In the genomic region with DNA sequence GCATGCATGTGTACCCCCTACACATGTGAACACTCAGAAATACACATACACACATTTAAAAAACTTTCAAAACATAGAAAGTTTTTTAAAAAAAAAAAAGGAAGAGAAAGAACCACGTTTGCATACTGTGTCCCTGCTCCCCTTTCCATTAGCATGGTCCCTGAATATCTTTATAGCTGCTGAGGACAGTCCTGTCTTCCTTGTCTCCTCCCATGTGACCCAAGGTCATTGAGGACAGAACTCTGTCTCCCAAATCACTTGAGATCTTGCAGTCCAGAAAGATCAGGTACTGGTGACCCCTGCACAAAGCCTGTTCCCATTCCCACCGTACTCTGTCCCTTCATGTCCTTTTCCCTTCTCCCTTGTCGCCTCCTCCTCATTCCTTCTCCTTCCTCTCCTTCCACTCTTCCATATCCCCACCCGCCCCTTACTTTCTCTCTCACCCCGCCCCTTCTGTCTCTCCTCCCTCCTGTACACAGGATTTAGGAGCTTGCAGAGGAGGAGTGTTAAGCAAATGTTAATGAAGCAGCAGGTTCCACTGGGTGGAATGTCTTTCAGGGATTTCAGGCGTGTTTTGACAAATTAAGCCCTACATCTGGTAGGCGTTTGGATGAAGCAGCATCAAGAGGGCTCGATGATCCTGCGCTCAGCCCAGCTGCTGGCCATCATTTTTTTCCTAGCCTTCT, we compare ENCODE assay signal across 28 mouse cellular contexts.
DNase-seq lines count a peak whose midpoint lies in the region; ATAC-seq and TF ChIP-seq lines count a peak whose summit lies in the region.
"Had no signal": no experiment of that assay in that cellular context is flagged by ENCODE, and none has a peak within 500 bp of the region (broad histone marks: within the 10 kb centered on the region; RNA-seq: fewer than 3 reads in every experiment).

No protein-coding gene starts in this region.

- no peak overlapping the region for H3K27ac ChIP-seq in kidney, postnatal 0 days
- no peak overlapping the region for H3K27ac ChIP-seq in embryonic facial prominence, embryonic 11.5 days (replicated peaks; ENCODE audit: low read depth, low read length)
- H3K27ac ChIP-seq in neural tube, embryonic 15.5 days (replicated peaks): no peak overlapping the region
- H3K27ac ChIP-seq in heart, embryonic 12.5 days (ENCODE audit: poor library complexity, severe bottlenecking): no peak overlapping the region
- H3K27ac ChIP-seq: embryonic facial prominence, embryonic 15.5 days; forebrain, embryonic 15.5 days; hindbrain, postnatal 0 days; liver, embryonic 13.5 days; midbrain, embryonic 13.5 days had no signal

- 0 out of 2 replicates have a peak, but pooled peaks have one; percentile 59 for ATAC-seq in frontal cortex, adult (ENCODE audit: low TSS enrichment)
- 0 out of 2 replicates have a peak, but pooled peaks have one; percentile 17 for ATAC-seq in kidney, postnatal 0 days (replicated peaks; ENCODE audit: low FRiP score, low read depth)
- ATAC-seq in embryonic facial prominence, embryonic 11.5 days (replicated peaks; ENCODE audit: insufficient number of reproducible peaks, low FRiP score, low TSS enrichment, low read depth): no peak
- no peak for ATAC-seq in neural tube, embryonic 15.5 days (ENCODE audit: low FRiP score)
- ATAC-seq in heart, embryonic 12.5 days (ENCODE audit: insufficient number of reproducible peaks, low FRiP score): no peak; the same call in 1 of the 2 replicates
- ATAC-seq: CD4-positive, CD25-positive, alpha-beta regulatory T cell, adult 4 months; forebrain, embryonic 15.5 days; hindbrain, postnatal 0 days; intestine, embryonic 16.5 days; midbrain, embryonic 13.5 days; Patski had no signal

- no peak overlapping the region for H3K9ac ChIP-seq in kidney, postnatal 0 days (ENCODE audit: low read depth, low read length)
- no peak overlapping the region for H3K9ac ChIP-seq in embryonic facial prominence, embryonic 11.5 days (replicated peaks; ENCODE audit: low read length)
- H3K9ac ChIP-seq in neural tube, embryonic 15.5 days (replicated peaks): no peak overlapping the region
- no peak overlapping the region for H3K9ac ChIP-seq in heart, embryonic 12.5 days
- H3K9ac ChIP-seq: embryonic facial prominence, embryonic 15.5 days; forebrain, embryonic 15.5 days; liver, embryonic 13.5 days; midbrain, embryonic 13.5 days had no signal

- no peaks in the 10 kb centered on the region for H3K36me3 ChIP-seq in kidney, postnatal 0 days (ENCODE audit: insufficient read depth, low read length)
- H3K36me3 ChIP-seq in embryonic facial prominence, embryonic 11.5 days (replicated peaks; ENCODE audit: control insufficient read depth, insufficient read depth, low read depth, low read length): no peaks in the 10 kb centered on the region
- no peaks in the 10 kb centered on the region for H3K36me3 ChIP-seq in neural tube, embryonic 15.5 days
- no peaks in the 10 kb centered on the region for H3K36me3 ChIP-seq in heart, embryonic 12.5 days
- H3K36me3 ChIP-seq: embryonic facial prominence, embryonic 15.5 days; forebrain, embryonic 15.5 days; G1E; liver, embryonic 13.5 days; midbrain, embryonic 13.5 days had no signal

- H3K9me3 ChIP-seq in kidney, postnatal 0 days (replicated peaks; ENCODE audit: low read length): no peaks in the 10 kb centered on the region
- no peaks in the 10 kb centered on the region for H3K9me3 ChIP-seq in embryonic facial prominence, embryonic 11.5 days (replicated peaks; ENCODE audit: control insufficient read depth, low read length)
- H3K9me3 ChIP-seq in neural tube, embryonic 15.5 days (replicated peaks): no peaks in the 10 kb centered on the region
- no peaks in the 10 kb centered on the region for H3K9me3 ChIP-seq in heart, embryonic 12.5 days (replicated peaks)
- H3K9me3 ChIP-seq: embryonic facial prominence, embryonic 15.5 days; forebrain, embryonic 15.5 days; liver, embryonic 13.5 days; megakaryocyte, embryonic 14.5 days; midbrain, embryonic 13.5 days had no signal

- no peaks in the 10 kb centered on the region for H3K27me3 ChIP-seq in kidney, postnatal 0 days (ENCODE audit: insufficient read depth, low read length)
- no peaks in the 10 kb centered on the region for H3K27me3 ChIP-seq in embryonic facial prominence, embryonic 11.5 days (ENCODE audit: control insufficient read depth, insufficient read depth, low read length)
- H3K27me3 ChIP-seq in neural tube, embryonic 15.5 days (replicated peaks): no peaks in the 10 kb centered on the region
- H3K27me3 ChIP-seq in heart, embryonic 12.5 days (replicated peaks): 0 out of 2 replicates have a peak, but pooled peaks cover 8% of the 10 kb centered on the region
- H3K27me3 ChIP-seq: embryonic facial prominence, embryonic 15.5 days; forebrain, embryonic 15.5 days; liver, embryonic 13.5 days; megakaryocyte, embryonic 14.5 days; midbrain, embryonic 13.5 days; Patski had no signal

- 19% methylated on average over 9 of the region's 9 CpGs for WGBS in kidney, postnatal 0 days
- 21% methylated on average over 9 of the region's 9 CpGs for WGBS in embryonic facial prominence, embryonic 11.5 days
- 39% methylated on average over 9 of the region's 9 CpGs for WGBS in neural tube, embryonic 15.5 days
- WGBS in heart, embryonic 12.5 days: 43% methylated on average over 9 of the region's 9 CpGs

- H3K4me2 ChIP-seq in kidney, postnatal 0 days (ENCODE audit: low read length): peak overlapping the region; percentile 21; the same call in 1 of the 2 replicates
- H3K4me2 ChIP-seq in embryonic facial prominence, embryonic 11.5 days (ENCODE audit: low read depth, low read length): no peak overlapping the region
- H3K4me2 ChIP-seq in neural tube, embryonic 15.5 days: no peak overlapping the region
- H3K4me2 ChIP-seq in heart, embryonic 12.5 days: no peak overlapping the region
- H3K4me2 ChIP-seq: embryonic facial prominence, embryonic 15.5 days; forebrain, embryonic 15.5 days; heart, embryonic 11.5 days; liver, embryonic 13.5 days; midbrain, embryonic 13.5 days had no signal

- DNase-seq in frontal cortex, postnatal 36 days (ENCODE audit: low spot score in 2 of 2): no peak
- DNase-seq in kidney, postnatal 0 days (ENCODE audit: low spot score): peak; percentile 77
- no peak for DNase-seq in kidney, postnatal 14 days
- peak; percentile 80 for DNase-seq in ZHBTc4 (ENCODE audit: low read depth, low spot score)
- peak; percentile 44 for DNase-seq in embryonic facial prominence, embryonic 11.5 days (ENCODE audit: low spot score)
- DNase-seq: adrenal gland, postnatal 10 days; cerebellum, adult 8-10 months; cerebellum, postnatal 36 days; gastrocnemius, postnatal 36 days; heart, postnatal 10 days; liver, embryonic 13.5 days; lung, adult 2 months; lung, postnatal 14 days; thymus, adult 2 months; thymus, postnatal 4 days had no signal

- H3K4me1 ChIP-seq in kidney, postnatal 0 days (replicated peaks; ENCODE audit: insufficient read depth, low read length): no peaks in the 10 kb centered on the region
- no peaks in the 10 kb centered on the region for H3K4me1 ChIP-seq in embryonic facial prominence, embryonic 11.5 days (ENCODE audit: control insufficient read depth, insufficient read depth, low read length)
- no peaks in the 10 kb centered on the region for H3K4me1 ChIP-seq in neural tube, embryonic 15.5 days
- peaks cover 7% of the 10 kb centered on the region; the same call in 1 of the 2 replicates for H3K4me1 ChIP-seq in heart, embryonic 12.5 days (replicated peaks)
- H3K4me1 ChIP-seq: forebrain, embryonic 15.5 days; liver, embryonic 13.5 days; megakaryocyte, embryonic 14.5 days; midbrain, embryonic 13.5 days had no signal

- no peak for TF ChIP-seq CTCF in kidney, postnatal 0 days (IDR thresholded peaks at IDR 0.05; ENCODE audit: low read depth)

- H3K4me3 ChIP-seq in kidney, postnatal 0 days (replicated peaks; ENCODE audit: low read depth, low read length): no peak overlapping the region
- no peak overlapping the region for H3K4me3 ChIP-seq in embryonic facial prominence, embryonic 11.5 days (ENCODE audit: low read depth, low read length)
- H3K4me3 ChIP-seq in neural tube, embryonic 15.5 days (replicated peaks): no peak overlapping the region
- H3K4me3 ChIP-seq in heart, embryonic 12.5 days: no peak overlapping the region
- H3K4me3 ChIP-seq: embryonic facial prominence, embryonic 15.5 days; forebrain, embryonic 15.5 days; liver, embryonic 13.5 days; megakaryocyte, embryonic 14.5 days; midbrain, embryonic 13.5 days had no signal

Comparison
In these comparisons a context has a peak if more than half of its experiments do, and no peak if none do; other contexts are left out.
1. DNase-seq: peak in kidney, postnatal 0 days (single experiment), ZHBTc4 (single experiment) and embryonic facial prominence, embryonic 11.5 days (single experiment); none in frontal cortex, postnatal 36 days (0 of 2) and kidney, postnatal 14 days (single experiment).
2. ATAC-seq: peak in frontal cortex, adult (single experiment) and kidney, postnatal 0 days (single experiment); none in embryonic facial prominence, embryonic 11.5 days (single experiment), neural tube, embryonic 15.5 days (single experiment) and heart, embryonic 12.5 days (single experiment).